Mouse (Mus musculus) brain, adult 2 months (tissue): ENCODE results near the gene Fzd10.

Source experiments
- DNase-seq: peaks from one replicate; pipeline ENCODE4 v3.0.0; 2011; ENCODE audit warnings: low read depth, low spot score

Gene Fzd10

DNA sequence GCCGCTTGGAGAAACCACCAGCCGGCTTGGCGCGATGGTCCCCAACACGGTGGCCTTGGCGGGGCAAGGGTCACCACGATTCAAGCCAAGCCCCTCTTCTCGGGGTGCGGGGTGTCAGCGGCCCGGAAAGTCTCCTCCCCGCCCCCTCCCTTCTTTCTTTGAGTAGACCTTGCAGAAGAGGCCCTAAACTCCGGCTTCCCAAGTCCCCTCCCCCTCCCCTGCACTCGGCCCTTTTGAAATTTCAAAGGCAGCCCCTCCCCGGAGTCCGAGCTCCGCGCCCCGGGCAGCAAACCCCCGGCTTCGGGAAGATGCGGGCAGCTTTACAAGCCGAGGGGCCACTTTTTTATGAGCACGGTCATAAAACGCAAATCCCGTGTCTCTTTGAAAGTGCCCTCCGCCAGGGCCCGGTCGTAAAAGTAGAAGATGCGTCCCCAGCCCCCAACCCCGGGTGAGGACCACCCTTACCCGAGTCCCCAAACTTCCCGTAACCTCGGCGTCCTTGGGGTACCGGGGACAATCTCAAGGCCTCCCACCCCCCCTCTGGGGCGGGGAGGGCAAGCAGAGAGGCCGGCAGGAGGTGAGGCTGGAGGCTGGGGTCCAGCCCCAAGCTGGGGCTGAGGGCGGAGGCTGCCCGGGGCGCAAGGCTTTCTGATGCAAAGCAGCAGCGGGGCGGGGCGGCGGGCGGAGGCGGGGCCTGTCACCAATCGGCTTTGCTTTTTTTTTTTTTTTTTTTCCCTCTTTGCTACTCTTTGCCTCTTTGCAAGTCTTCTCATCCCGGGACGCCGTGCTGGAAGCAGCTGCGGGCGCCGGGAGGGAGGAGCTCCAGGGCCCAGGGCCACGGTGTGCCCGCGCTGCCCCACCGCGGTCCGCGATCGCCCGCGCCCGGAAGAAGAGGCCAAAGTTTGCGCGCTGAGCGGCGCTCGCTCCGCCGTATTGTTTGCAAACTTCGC lies at the start of gene Fzd10:
Fzd10 (plus strand) TSS at position 773 of the 950 bp plus-strand sequence.
- peak; percentile 13 for DNase-seq

DNA sequence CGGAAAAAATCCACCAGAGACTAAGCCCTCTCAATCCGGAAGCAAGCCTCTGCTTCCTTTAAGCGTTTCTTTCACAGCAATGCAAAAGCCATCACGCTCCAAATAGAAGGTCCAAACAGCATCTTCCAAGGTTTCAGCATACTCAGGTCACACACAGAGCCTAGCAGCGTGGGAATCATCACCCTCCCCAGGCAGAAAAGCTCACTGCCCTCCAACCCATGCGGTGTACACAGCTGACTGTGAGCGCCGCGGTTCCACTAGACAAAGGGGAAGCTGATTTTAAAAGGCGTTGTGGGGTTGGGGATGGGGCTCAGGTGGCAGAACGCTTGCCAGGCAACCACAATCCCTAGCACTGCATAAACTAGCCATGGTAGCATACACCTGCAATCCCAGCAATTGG lies 49.2 kb upstream of the Fzd10 start:
- DNase-seq = no peak

DNA sequence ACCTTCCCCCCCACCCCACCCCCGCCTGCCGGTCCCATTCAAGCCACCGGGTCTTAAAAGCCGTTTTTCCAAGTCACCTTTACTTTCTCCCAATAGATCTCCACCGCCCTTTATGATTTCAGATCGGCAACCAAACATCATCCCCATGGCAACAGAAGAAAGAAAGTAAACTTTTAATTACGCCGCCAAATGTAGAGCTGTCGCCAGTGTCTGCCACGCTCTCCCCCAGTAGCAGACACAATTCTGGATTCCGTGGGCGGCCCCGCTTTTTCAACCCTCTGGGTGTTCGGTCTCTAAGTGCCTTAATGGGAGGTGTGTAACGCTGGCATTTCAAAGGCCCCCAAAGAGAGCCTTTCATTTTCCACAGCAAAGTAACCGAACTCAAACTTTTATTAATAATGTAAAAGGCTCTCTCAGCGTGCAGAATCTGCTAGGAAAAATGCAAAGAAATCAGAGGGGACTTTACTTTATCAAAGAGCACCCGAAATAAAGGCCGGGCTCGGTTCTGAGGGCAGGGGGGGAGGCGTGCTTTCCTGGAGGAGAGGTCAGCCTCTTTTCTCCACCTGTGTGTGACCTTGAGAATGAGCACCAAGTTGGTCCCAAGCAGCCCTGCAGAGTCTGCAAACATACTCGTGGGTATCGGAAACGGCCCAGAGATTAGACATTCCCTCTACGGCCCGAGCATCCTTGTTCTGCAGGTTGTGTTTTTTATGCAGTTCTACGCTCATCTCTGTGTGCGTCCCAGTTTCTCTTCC lies 48.3 kb upstream of the Fzd10 start:
- DNase-seq = peak; percentile 61

DNA sequence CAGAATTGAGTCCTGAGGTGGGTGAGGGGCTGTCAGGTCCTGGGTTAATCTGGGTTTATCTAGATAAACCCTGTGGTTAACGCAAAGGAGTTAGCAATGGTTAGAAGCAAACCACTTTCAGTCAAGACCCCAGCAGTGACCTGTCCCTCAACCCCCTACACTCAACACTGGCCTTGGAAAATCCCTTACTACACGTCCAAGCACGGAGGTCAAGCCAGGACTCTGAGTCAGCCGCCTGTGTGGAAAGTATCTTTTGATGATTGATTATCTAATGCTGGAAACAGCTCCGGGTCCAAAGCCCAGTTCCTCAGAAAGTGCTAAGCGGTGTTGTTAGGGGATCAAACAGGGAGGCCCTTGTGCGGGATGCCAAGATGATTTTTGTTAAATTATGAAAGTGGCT lies 42.5 kb upstream of the Fzd10 start:
- no peak for DNase-seq

DNA sequence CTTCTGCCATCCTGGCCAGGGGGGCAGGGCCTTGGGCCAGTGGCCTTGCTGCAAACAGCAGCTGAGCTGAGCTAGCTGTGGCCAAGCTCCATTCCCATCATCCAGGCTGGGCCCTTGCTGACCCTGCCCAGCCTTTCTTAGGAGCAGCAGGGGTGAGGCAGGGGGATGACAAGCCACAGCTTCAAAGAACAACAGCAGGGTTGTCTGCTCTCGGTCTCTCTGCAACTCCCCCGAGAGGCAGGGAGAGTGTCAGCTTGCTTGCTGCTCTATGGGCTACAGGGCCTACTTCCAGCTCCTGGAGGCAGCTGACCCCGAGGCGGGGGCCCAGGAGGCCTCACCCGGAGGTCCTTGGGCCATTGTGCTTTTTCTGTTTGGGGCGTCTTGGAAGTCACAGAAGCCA lies 33.3 kb upstream of the Fzd10 start:
- no peak for DNase-seq

DNA sequence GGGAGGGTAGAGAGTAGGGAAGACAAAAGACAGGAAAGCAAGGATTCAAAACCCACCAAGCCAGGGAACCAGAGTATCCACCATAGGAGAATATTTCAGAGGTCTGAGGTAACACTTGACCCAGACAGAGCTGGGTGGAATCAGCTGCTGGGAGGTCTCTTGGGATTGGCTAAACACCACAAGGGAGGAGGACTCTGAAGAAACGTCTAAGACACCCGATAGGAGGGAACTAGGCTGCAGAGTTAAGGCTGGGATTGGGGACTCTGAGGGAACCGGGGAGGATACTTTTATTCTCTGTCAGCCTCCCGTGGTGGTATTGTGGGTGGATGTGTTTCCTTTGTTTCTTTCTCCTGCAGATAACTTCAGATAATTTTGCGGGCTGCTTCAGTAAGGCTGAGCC lies 31.7 kb upstream of the Fzd10 start:
- DNase-seq = no peak

DNA sequence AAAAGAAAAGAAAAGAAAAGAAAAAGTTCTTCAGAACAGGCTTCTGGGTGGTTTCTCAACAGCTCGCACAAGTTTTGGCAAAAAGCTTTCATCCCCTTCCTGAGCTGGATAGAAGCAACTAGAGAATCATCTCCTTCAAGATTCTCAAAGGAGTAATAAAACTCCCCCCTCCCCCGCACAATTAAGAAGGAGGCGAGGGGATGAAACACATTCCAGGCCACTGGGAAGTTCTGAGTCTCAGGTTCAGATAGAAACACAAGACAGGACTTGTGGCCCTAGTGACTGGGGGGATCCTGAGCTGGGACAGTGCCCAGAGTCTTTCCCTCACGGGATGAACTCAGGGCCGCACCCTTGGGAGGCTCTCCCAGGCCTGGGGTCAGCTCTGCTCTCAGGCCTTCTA lies 30.6 kb upstream of the Fzd10 start:
- DNase-seq = no peak

DNA sequence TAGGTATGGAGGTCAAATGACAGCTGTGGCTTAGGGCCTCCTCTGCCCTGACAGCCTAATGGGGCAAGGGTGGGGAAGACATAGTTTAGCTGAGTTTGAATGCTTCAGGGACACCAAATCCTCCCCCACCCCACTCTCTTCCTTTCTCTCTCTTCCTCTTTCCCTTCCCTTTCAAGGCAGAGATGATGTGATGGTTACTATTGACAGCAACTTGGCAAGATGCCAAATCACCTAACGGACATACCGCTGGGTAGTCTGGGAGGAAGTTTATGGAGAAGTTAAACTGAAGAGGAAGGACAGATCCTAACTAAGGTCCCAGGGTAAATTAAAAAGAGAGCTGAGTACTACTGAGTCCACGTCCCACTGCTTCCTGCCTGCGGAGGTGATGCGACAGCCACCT lies 29.8 kb upstream of the Fzd10 start:
- no peak for DNase-seq

DNA sequence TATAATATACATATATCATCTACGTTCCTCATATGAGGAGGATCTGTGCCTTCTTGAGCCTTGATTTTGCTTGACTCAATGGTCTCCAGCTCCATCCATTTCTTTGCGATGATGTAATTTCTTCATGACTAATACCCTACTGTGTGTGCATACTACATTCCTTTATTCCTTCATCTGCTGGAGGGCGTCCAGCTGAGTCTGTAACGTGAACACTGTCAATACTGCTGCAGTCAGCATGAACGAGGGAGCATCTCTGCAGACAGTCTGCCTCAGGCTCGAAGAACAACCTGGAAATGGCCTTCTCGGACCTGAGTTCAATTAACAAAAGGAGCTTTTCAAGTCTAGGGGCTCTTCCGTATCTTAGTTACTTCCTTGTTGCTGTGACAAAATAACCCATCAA lies 28.9 kb upstream of the Fzd10 start:
- DNase-seq = no peak

DNA sequence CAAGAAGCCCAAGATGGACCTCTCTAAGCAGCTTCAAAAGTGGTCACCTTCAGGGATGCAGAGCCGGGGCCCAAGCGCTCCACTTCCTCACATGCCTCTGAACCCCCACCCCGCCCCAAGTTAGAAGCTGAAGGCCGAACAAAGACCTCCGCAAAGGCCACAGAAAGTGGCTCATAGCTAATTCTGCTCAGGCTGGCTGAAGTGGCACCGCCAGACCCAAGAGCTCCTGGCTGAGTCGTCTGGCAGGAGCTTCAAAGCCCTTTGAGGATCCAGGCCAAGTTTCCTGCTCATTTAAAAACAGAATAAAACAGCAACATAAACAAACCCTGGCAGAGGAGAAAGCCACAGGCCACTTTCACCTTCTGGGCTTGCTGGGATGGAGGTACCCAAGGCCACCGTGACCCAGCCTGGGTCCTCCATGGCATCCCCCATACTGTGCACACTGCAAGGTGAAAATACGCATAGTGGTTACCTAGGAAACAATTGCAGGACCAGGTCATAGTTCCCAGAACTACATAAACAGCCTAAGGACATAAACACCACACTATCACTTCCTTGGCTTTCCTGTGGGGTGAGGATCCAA lies 24.6 kb upstream of the Fzd10 start:
- DNase-seq = no peak

DNA sequence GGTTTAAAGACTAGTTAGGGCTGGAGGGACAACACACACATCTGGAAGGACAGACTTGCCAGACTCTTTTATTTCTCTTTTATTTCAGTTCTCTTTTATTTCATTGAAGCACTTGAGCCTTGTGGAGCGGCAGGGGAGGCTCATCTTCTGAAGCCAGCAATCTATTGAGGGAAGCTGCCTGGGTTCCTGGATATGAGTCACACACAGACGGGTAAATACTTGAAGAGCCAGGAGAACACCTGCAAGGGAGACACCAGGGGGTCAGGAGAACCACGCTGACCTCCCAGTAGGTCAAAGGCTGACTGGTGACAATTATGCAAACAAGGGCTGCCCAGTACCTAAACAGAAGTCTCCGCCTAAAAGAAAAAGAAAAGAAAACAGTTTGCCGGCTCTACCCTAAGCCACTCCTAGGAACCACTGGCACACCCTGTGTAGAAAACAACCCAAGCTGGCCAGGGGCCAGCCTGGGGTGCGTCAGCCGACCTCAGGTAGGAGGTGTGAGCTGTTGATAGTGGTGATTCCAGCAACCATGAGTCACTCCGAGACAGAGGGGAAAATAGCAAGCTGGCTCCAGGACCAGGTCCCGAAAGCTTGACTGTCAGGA lies 21.5 kb upstream of the Fzd10 start:
- no peak for DNase-seq

DNA sequence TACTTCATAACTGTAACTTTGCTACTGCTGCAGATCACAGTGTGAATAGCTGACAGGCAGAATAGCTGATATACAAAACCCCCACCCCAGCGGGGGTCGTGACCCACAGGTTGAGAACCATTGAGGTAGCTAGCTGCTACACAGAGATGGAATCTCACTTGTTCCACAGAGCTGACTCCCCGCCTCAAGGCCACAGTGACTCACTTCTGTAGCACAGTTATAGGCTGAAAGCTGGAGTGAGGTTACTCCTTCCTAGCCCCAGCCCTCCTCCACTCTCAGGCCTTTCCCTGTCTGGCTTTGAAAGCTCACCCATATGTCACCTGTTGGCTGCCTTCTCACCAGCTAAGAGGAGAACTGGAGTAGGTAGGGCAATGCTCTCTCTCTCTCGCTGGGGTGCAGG lies 19.7 kb upstream of the Fzd10 start:
- no peak for DNase-seq

DNA sequence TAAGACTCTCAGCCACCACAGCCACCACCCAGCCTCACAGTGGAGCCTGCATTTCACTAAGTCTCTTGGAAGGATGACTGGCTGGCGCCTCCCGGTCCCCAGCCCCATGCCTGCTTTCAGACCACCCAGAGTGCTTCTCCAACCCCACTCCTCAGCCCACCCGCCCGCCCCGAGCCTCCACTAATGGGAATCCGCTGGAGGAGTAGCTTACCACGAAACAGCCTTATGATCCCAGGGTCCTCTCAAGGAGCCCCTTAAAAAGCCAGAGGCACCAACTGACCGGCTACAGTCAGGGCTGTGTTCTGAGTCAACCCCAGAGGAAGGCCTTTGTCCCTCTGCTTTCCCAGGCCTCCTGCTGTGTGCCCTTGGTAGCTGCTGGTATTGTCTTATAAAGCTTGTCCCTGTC lies 19.1 kb upstream of the Fzd10 start:
- no peak for DNase-seq

DNA sequence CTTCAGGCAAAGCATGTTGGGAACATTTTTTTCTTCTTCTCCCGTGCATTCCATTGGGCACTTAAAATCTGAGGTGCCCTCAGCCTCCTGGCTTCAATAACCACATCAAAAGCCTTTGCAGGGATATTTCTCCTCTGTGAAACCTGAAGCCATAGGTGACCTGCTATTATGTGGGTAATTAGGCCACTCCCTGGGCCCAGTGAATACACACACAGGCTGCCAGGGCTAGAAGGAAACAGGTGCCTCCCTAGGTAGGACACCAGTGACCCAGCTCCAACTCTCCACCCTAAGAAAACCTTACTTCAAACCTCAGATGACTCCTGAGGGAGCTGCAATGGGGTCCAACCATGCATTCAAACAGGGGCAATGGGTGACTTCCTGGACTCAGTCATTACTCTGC lies 11.4 kb upstream of the Fzd10 start:
- DNase-seq = no peak

DNA sequence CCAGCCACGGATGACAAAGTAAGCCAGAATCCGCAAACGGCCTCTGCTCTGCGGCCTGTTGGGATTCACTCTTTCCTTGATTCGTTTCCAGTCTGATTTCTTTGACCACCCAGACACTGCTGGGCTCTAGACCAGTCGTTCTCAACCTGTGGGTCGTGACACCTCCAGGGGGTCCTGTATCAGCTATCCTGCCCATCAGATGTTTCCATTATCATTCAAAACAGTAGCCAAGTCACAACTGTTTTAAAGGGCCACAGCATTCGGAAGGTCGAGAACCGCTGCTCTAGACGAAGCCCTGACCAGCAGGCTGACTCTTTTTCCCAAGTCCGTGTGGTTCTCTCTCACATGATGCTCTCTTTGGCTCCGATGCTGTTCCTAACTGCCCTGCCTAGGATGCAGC lies 7.2 kb upstream of the Fzd10 start:
- no peak for DNase-seq

DNA sequence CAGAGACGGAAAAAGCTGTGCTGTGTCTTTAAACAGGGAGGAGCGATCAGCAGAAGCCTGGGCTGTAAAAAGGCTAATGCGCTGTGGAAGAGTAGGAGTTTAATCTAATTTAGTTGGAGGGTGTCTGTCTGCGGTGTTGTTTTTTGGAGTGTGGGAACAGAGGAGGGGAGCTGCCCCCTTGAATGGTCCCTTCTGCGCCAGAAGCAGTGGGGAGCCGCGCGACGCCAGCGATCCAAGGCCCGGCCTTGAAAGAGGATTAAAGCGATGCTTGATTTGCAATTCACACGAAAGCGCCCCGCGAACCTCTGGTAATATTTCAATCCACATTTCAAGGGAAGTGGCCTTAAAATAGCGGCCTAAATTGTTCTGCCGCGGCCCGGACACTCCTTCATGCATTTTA lies 3.8 kb upstream of the Fzd10 start:
- peak; percentile 20 for DNase-seq

DNA sequence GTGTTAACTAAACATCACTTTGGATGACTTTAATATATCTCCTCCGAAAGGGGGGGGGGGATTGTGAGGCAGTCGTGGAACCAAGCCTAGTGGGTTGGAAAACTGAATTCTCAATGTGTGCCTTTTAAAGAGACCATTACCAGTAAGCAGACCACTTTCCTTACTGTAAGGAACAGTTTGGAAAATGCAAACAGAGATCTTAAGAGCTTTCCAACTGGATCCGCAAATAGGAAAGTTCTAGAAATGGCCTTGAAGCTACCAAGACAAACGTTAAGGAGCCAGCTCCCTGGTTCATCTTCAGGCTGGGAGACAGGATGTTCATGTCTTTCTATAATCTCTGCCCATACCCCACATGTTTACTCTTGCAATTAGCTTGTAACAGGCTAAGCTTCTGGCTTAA lies 3.3 kb upstream of the Fzd10 start:
- no peak for DNase-seq

DNA sequence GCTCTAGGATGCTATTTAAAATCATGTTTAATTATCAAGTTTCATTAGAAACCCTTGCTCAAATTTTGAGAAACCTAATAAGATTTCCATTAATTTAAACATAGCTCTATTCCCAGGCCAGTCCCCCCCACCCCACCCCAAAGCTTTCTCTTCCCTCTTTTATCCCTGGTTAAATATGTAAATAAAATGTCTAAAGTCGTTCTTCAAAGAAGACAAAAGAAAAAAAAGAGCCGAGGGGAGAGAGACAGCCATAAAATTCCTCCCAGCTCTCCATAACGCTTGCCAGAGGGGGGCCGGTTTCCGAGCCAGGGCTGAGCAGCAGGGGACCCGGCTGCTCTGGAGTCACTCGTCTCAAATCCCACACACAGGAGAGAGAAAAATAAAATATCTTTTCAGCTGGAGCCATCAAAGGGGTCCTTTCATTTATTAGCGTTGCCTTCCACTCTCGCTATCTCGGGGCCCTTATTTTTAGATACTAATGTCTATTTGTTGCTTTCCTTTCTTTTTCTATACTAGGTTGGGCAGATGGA lies 2.4 kb upstream of the Fzd10 start:
- DNase-seq = no peak

DNA sequence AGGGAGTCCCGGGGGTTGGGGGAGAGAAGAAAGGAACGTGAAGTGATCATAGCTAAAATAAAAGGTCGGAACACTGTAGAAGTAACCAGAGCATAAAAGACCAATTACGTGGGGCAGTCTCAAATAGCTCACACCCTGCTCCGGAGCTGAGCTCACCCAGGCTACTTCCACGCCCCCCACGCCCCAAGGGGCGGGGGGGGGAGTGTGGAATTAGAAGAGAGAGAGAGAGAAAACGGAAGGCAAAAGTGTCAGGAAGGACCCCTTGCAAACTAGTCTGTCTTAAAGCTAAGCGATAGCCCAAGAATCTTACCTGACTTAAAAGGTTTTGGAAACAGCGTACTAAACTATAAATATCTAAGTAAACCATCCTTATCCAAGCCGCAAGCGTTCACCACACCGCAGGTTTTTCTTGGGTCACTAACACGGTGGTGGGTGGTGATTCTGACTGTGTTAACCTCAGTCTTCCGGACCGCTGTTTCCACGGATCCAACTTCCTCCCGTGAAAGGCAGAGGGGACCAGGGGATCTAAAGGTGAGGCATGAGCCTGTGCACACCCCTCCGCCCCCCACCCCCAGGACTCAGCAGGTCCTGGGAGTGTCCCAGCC lies 1.8 kb upstream of the Fzd10 start:
- peak; percentile 5 for DNase-seq

DNA sequence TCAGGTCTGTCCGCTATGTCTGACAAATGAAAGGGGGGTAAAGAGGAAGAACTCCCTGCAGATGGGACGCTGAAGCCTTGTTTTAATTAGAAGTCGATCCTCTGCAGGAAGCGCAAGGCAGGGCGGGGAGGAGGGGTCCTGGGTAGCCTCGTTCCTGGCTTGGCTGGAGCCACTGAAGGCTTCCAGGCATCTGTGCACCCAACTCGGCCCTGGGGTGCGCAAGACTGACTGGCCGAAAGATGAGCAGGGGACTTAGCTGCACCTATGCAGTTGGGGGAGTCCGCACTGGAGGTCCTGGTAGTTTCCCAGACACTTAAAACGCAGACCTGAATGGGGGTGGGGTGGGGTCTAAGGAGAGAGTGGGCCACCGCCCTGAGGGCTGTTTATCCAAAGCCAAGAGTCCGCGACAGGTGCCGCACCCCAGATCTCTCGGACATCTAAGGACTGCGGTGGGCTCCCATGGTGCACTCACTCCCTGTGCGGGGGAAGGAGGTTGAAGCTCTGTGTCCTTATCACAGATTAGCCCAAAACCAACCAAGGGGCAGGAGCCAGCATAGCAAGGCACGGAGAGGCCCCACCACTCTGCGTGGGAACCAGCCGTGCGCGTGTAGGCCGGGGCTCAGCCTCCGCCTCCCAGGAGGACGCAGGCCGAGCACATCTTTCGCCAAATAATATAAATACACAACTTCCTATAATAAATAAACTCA lies 1.1 kb upstream of the Fzd10 start:
- no peak for DNase-seq
